Mouse (Mus musculus) midbrain, embryonic 15.5 days (tissue): ENCODE measurements around the gene Shoc2. TPM values are rescaled to one million over a fixed set of nuclear protein-coding genes. Genes with fewer than 3 reads are reported as not detected.

Experiments used
- ATAC-seq: fragments of 200-750 bp; cut with Nextera tagmentation; replicated peaks from 2 replicates; pipeline ENCODE4 v1.8.0; 2017; ENCODE audit warnings: moderate TSS enrichment
- H3K27ac ChIP-seq: fragments of 300-500 bp; sonication (generic); 2 replicates; pipeline ENCODE4 v1.5.1; 2015; ENCODE audit warnings: mild to moderate bottlenecking, inconsistent platforms
- H3K27me3 ChIP-seq: fragments of 300-500 bp; sonication (generic); replicated peaks from 2 replicates; pipeline ENCODE4 v1.6.1; 2015; ENCODE audit warnings: inconsistent platforms
- H3K36me3 ChIP-seq: fragments of 300-500 bp; sonication (generic); replicated peaks from 2 replicates; pipeline ENCODE4 v1.6.1; 2015; ENCODE audit warnings: inconsistent platforms
- H3K4me1 ChIP-seq: fragments of 300-500 bp; sonication (generic); 2 replicates; pipeline ENCODE4 v1.6.1; 2015; ENCODE audit warnings: inconsistent platforms
- H3K4me2 ChIP-seq: fragments of 300-500 bp; sonication (generic); 2 replicates; pipeline ENCODE4 v1.6.1; 2015; ENCODE audit warnings: inconsistent platforms, mild to moderate bottlenecking, moderate library complexity
- H3K4me3 ChIP-seq: fragments of 300-500 bp; sonication (generic); 2 replicates; pipeline ENCODE4 v1.5.1; 2015; ENCODE audit warnings: mild to moderate bottlenecking, inconsistent platforms
- H3K9ac ChIP-seq: fragments of 300-500 bp; sonication (generic); 2 replicates; pipeline ENCODE4 v1.6.1; 2015; ENCODE audit warnings: mild to moderate bottlenecking, inconsistent platforms
- H3K9me3 ChIP-seq: fragments of 300-500 bp; sonication (generic); 2 replicates; pipeline ENCODE4 v1.6.1; 2016; ENCODE audit warnings: inconsistent platforms
- WGBS: fragments of 180-500 bp; shearing (Covaris S2); methylation state at CpG from one replicate; pipeline ENCODE4 v1.1.7; 2015; ENCODE audit warnings: mixed read lengths; 5-methylcytosine and 5-hydroxymethylcytosine counted together
- polyA plus RNA-seq: library from polyadenylated mRNA; unstranded; fragments of >200 nt; fragmentation: Nextera tagmentation; extraction: Ambion mirVana; gene quantifications from 2 replicates; pipeline ENCODE4 v1.2.1, GENCODE M21; 2015

The Shoc2 gene
- polyA plus RNA-seq, 1 experiment from 2014 or later, result 60.6 TPM

DNA sequence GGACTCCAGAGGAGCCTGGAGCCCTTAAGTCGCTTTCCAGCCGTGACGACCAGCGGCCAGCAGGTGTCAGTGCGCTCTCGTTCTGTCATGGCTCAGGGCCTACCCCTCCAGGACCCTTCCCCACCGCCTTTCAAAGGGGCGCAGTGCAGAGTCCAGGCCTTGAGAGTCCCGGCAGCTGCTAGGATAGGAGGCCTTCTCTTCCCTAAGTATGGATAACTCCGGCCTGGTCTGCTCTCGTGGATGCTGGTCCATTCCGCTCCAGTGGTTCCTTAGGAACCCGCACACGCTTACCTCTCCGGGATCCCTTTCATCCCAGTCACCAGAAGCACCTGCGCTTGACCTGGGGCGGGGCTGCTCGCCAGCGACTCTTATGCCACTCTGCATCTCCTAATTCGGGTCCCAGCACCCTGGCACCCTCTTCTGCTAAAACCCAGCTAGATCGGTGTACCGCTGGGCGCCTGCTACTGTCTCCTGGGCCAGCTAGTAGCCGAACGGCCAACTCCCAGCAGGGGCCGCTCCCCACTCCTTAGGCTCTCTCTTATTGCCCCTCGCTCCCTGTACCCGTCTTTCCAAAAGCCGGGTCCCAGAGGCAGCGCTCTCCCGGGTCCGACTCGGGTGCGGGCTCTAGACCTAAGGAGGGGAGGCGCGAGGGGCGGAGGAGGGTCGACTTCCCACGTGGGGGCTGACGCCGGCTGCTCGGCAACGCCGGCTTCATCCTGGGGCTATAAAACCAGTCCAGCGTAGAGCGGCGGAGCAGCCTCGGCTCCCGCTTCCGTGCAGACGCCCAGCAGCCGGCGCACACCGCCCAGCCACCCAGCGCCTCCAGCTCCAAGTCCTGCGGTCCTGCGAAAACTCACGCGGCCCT is 100.6 kb downstream of the Shoc2 start:
- Histone ChIP-seq H3K27ac (peak overlapping the region; percentile 57), H3K9me3 (no peaks in the 10 kb centered on the region), H3K4me2 (peak overlapping the region; percentile 93), H3K27me3 (peaks cover 31% of the 10 kb centered on the region), H3K9ac (peak overlapping the region; percentile 54), H3K4me1 (peaks cover 38% of the 10 kb centered on the region), H3K4me3 (peak overlapping the region; percentile 59), H3K36me3 (no peaks in the 10 kb centered on the region)
- under 1% methylated on average over 58 of the region's 59 CpGs for WGBS
- peak; percentile 90 for ATAC-seq

DNA sequence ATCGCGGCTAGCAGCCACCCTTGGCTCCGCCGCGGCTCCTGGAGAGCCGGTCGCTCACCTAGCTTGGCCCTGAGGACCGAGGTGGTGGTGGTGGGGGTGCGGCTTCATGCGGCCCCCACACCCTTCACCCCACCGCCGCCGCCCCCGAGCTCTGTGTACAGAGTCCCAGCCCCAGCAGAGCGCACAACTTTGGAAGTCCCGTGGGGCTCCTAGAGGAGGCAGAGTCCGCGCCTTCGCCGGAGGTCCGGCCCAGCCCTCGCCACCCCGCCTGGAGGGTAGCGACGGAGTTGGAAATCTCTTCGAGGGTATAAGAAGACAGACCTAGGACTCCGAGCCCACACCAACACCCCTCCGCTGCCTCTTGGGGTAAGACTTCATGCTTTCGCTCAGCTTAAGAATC is 101.3 kb downstream of the Shoc2 start:
- Histone ChIP-seq H3K4me2 (peak overlapping the region; percentile 93), H3K9ac (peak overlapping the region; percentile 54), H3K36me3 (no peaks in the 10 kb centered on the region), H3K27ac (peak overlapping the region; percentile 57), H3K4me3 (peak overlapping the region; percentile 59), H3K4me1 (peaks cover 38% of the 10 kb centered on the region), H3K9me3 (no peaks in the 10 kb centered on the region), H3K27me3 (peaks cover 33% of the 10 kb centered on the region)
- WGBS, result under 1% methylated on average over 29 of the region's 29 CpGs
- ATAC-seq, result peak; percentile 17; the same call in 1 of the 2 replicates

DNA sequence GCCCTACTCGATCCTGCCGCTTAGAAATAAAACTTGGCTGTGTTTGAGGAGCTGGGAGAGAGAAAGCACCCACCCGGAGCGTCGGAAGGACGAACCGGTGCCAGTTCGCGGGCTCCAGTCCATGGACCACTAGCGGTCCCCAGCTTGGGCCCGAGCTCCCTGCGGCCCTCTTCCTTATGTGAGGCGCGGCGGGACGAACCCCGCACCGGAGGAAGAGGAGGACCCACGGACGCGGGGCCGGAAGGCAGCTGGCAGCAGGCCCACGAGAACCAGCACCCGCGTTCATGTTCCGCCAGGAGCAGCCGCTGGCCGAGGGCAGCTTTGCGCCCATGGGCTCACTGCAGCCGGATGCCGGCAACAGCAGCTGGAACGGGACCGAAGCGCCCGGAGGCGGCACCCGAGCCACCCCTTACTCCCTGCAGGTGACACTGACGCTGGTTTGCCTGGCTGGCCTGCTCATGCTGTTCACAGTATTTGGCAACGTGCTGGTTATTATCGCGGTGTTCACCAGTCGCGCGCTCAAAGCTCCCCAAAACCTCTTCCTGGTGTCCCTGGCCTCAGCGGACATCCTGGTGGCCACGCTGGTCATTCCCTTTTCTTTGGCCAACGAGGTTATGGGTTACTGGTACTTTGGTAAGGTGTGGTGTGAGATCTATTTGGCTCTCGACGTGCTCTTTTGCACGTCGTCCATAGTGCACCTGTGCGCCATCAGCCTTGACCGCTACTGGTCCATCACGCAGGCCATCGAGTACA is 102.0 kb downstream of the Shoc2 start:
- Histone ChIP-seq H3K4me3 (peak overlapping the region; percentile 59), H3K27me3 (peaks cover 33% of the 10 kb centered on the region), H3K9ac (peak overlapping the region; percentile 54), H3K9me3 (no peaks in the 10 kb centered on the region), H3K4me2 (peak overlapping the region; percentile 93), H3K27ac (0 out of 2 replicates have a peak overlapping the region, but pooled peaks have one; percentile 8), H3K4me1 (peaks cover 38% of the 10 kb centered on the region), H3K36me3 (no peaks in the 10 kb centered on the region)
- no peak for ATAC-seq
- WGBS, result 2% methylated on average over 55 of the region's 55 CpGs

DNA sequence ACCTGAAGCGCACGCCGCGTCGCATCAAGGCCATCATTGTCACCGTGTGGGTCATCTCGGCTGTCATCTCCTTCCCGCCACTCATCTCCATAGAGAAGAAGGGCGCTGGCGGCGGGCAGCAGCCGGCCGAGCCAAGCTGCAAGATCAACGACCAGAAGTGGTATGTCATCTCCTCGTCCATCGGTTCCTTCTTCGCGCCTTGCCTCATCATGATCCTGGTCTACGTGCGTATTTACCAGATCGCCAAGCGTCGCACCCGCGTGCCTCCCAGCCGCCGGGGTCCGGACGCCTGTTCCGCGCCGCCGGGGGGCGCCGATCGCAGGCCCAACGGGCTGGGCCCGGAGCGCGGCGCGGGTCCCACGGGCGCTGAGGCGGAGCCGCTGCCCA is 102.6 kb downstream of the Shoc2 start:
- H3K4me3 ChIP-seq, result peak overlapping the region; percentile 59
- H3K4me1 ChIP-seq, result peaks cover 38% of the 10 kb centered on the region
- WGBS, result 1% methylated on average over 45 of the region's 46 CpGs
- H3K27me3 ChIP-seq, result peaks cover 33% of the 10 kb centered on the region
- no peak overlapping the region for H3K27ac ChIP-seq
- peak overlapping the region; percentile 54 for H3K9ac ChIP-seq
- no peaks in the 10 kb centered on the region for H3K36me3 ChIP-seq
- peak overlapping the region; percentile 93 for H3K4me2 ChIP-seq
- ATAC-seq, result no peak
- H3K9me3 ChIP-seq, result no peaks in the 10 kb centered on the region

DNA sequence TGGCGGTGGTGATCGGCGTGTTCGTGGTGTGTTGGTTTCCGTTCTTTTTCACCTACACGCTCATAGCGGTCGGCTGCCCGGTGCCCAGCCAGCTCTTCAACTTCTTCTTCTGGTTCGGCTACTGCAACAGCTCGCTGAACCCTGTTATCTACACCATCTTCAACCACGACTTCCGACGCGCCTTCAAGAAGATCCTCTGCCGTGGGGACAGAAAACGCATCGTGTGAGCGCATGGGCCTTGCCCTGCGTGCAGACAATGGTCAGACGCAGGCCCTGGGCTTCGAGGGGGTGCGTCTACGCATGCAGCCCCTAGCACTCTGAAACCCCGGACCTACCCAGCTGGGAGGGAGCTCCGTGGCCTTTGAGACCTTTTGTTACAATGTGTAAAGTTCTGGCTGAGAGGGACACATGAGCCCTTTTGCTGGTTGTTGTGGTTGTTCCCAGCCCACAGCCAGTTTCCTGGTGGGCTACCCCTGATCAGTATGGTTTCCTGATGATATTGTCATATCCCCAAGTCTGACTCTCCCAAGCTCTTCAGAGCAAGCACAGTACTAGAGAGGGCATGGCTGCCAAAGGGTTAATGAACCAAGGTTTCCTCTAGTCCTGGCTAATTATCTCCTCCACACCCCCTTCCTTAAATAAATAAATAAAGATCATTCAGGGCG is 103.4 kb downstream of the Shoc2 start:
- 2% methylated on average over 27 of the region's 27 CpGs for WGBS
- Histone ChIP-seq H3K9ac (peak overlapping the region; percentile 54; the same call in 1 of the 2 replicates), H3K9me3 (no peaks in the 10 kb centered on the region), H3K4me3 (peak overlapping the region; percentile 59), H3K4me2 (peak overlapping the region; percentile 93), H3K36me3 (no peaks in the 10 kb centered on the region), H3K27me3 (peaks cover 33% of the 10 kb centered on the region), H3K27ac (no peak overlapping the region), H3K4me1 (peaks cover 38% of the 10 kb centered on the region)
- no peak for ATAC-seq

DNA sequence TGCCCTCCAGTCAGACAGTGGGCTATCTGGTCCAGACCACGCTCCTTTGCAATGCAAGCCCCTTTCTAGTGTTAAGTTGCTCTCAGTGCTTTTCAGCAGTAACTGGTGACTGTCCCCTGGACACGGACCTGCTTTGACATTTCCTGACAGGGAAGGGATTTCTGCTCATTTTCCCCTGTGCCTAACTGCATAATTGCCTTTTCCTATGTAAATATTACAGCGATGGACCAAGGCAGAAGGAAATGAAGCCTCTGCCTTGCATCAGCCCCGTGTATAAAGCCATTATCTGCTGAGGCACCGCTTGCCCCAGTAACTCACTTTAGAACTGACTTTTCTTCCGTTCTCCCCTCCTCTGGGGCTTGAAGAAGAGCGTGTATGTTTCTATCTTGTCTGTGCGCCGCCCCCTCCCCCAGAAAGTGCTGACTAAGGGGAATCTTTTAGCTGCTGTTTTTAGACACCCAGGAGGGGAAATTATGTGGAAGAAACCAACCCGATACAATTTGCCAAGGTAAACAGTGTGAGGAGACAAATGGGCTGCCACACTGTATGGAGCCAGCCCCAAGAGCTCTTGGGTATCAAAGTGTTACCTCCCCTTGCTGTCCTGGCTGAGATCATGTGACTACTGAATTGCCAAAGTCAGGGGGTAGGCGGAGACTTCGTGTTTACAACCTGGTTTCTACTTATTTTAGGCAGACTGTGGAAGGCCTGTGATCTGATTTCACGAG is 104.2 kb downstream of the Shoc2 start:
- no peaks in the 10 kb centered on the region for H3K9me3 ChIP-seq
- H3K4me2 ChIP-seq, result peak overlapping the region; percentile 93
- WGBS, result 12% methylated on average over 13 of the region's 13 CpGs
- H3K27ac ChIP-seq, result no peak overlapping the region
- H3K4me3 ChIP-seq, result peak overlapping the region; percentile 59
- ATAC-seq, result no peak
- H3K9ac ChIP-seq, result peak overlapping the region; percentile 54; the same call in 1 of the 2 replicates
- peaks cover 33% of the 10 kb centered on the region for H3K27me3 ChIP-seq
- H3K36me3 ChIP-seq, result no peaks in the 10 kb centered on the region
- peaks cover 38% of the 10 kb centered on the region for H3K4me1 ChIP-seq

DNA sequence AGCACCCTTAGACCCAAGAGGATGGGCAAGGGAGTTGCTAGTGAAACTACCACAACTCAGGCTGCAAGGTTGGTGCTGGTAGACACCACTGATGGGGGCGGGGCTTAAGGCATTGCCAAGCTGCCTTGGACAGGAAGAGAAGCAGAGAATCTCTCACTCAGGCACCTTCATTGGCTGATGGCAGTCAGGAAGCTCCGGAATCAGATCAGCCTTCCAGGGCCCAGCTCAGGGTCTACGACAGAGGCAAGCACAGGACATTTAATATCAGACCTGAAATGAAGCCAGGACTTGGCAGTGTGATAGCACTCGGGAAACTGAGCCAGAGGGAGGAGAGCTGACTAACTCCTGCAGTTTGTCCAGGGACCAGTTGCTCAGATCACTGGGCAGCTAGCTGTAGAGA is 107.5 kb downstream of the Shoc2 start:
- H3K9me3 ChIP-seq, result no peaks in the 10 kb centered on the region
- H3K4me1 ChIP-seq, result peaks cover 20% of the 10 kb centered on the region
- H3K36me3 ChIP-seq, result no peaks in the 10 kb centered on the region
- H3K4me2 ChIP-seq, result no peak overlapping the region
- 73% methylated on average over 4 of the region's 4 CpGs for WGBS
- no peak for ATAC-seq
- H3K4me3 ChIP-seq, result no peak overlapping the region
- H3K27ac ChIP-seq, result no peak overlapping the region
- H3K9ac ChIP-seq, result no peak overlapping the region
- peaks cover 28% of the 10 kb centered on the region for H3K27me3 ChIP-seq

DNA sequence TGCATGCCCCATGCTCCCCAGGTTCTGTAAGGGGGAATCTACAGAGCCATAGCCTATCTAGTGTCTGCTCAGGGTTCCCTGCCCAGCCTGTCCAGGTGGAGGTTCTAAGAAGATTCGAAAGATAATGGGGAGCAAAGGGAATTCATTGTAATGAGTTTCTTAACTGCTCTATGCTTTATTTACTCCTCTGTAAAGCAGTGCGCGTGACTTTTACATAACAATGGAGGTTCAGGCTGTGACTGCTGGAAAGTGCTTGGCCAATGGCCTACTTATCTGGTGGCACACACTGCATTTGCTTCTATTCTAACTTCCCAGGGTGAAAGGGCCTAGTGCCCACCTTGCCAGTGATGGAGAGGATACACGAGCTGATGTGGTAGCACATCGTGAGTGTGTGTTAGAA is 111.7 kb downstream of the Shoc2 start:
- no peaks in the 10 kb centered on the region for H3K36me3 ChIP-seq
- WGBS, result 44% methylated on average over 5 of the region's 5 CpGs
- no peak overlapping the region for H3K4me3 ChIP-seq
- H3K27me3 ChIP-seq, result no peaks in the 10 kb centered on the region
- no peak overlapping the region for H3K4me2 ChIP-seq
- H3K9ac ChIP-seq, result no peak overlapping the region
- no peak for ATAC-seq
- no peaks in the 10 kb centered on the region for H3K9me3 ChIP-seq
- H3K4me1 ChIP-seq, result no peaks in the 10 kb centered on the region
- H3K27ac ChIP-seq, result no peak overlapping the region

DNA sequence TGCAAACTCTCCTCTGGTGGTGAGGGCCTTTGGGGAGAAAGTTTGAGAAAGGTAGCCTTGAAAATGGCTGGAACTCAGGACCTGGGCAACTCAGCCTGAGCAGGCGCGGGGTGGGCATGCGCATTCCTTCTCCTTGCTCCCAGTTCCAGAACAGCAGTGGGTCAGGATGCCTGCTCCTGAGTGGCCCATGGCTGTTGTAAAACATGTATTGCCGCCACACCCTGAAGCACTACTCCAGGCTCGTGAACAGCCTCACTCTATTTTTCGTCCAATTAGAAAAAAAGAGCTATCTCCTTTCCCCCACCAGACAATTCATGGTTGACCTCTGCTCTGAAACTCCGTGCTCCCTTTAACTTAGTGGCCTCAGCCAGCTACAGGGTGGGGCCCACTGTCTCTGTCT is 124.3 kb downstream of the Shoc2 start:
- Histone ChIP-seq H3K4me1 (no peaks in the 10 kb centered on the region), H3K36me3 (no peaks in the 10 kb centered on the region), H3K9ac (no peak overlapping the region), H3K9me3 (no peaks in the 10 kb centered on the region), H3K4me2 (no peak overlapping the region), H3K27me3 (no peaks in the 10 kb centered on the region), H3K27ac (no peak overlapping the region), H3K4me3 (no peak overlapping the region)
- 89% methylated on average over 7 of the region's 7 CpGs for WGBS
- no peak for ATAC-seq

DNA sequence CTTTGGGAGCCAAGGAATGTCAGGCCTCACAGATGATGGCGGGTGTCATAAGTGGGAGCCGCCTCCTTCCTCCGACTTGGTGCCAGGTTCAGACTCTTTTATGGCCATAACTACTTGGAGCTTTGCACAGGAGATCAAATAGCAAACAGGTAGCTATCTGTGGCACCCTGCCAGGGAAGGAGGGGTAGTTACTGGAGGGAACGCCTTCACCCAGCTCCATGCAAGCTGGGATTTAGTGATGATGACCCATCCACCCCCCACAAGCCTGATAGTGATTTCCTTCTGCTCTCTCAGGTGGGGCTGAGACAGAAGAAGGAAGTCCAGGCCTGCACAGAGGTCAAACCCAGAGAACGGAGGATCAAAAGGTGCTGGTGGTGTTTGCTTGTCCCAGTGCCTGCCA is 126.4 kb downstream of the Shoc2 start:
- Histone ChIP-seq H3K27me3 (no peaks in the 10 kb centered on the region), H3K4me3 (no peak overlapping the region), H3K9me3 (no peaks in the 10 kb centered on the region), H3K4me1 (no peaks in the 10 kb centered on the region), H3K36me3 (no peaks in the 10 kb centered on the region), H3K4me2 (no peak overlapping the region), H3K27ac (no peak overlapping the region), H3K9ac (no peak overlapping the region)
- no peak for ATAC-seq
- 92% methylated on average over 5 of the region's 5 CpGs for WGBS

DNA sequence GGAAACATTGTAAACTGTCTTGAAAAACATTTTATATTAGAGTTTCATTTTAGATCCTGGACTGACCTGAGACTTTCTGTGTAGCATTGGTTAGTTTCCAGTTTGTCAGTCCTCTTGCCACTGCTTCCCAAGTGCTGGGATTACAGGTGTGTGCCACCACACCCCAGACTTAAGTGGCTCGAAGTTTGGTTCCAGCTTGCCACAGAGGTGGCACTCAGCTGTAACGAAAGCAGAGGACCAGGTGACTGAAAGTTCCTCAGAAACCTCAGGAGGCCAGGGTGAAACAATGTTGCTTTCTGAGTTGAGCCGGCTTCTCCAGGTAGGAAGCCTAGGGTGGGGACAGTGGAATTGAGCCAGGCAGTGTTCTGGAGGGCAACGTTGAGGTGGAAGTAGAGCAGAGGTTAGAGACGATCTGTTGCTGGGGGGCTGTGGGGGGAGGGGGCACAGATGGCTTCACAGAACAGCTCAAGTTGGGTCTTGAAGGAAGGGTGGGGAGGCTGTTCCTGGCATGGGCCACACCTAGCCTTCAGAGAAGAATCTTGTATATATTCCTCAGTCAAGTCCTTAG is 128.2 kb downstream of the Shoc2 start:
- WGBS, result 87% methylated on average over 5 of the region's 5 CpGs
- Histone ChIP-seq H3K4me2 (no peak overlapping the region), H3K9me3 (no peaks in the 10 kb centered on the region), H3K9ac (no peak overlapping the region), H3K27ac (no peak overlapping the region), H3K27me3 (no peaks in the 10 kb centered on the region), H3K4me1 (0 out of 2 replicates have a peak, but pooled peaks cover 5% of the 10 kb centered on the region), H3K36me3 (no peaks in the 10 kb centered on the region), H3K4me3 (no peak overlapping the region)
- ATAC-seq, result no peak
